Mouse (Mus musculus) hindbrain, embryonic 16.5 days (tissue): Measurements from ENCODE around the gene Stat5b. TPM values are rescaled to one million over a fixed set of nuclear protein-coding genes. Genes with fewer than 3 reads are reported as not detected.

Experiments
- ATAC-seq: fragments of 200-750 bp; cut with Nextera tagmentation; 2 replicates; pipeline ENCODE4 v1.8.0; 2017; ENCODE audit warnings: moderate TSS enrichment, moderate library complexity
- H3K27ac ChIP-seq: fragments of 300-500 bp; sonication (generic); 2 replicates; pipeline ENCODE4 v1.5.1; 2014; ENCODE audit warnings: low read depth, mild to moderate bottlenecking, control low read depth, low read length, moderate library complexity
- H3K27me3 ChIP-seq: fragments of 300-500 bp; sonication (generic); replicated peaks from 2 replicates; pipeline ENCODE4 v1.6.1; 2014; ENCODE audit warnings: low read length; ENCODE audit not compliant: control insufficient read depth, insufficient read depth
- H3K36me3 ChIP-seq: fragments of 300-500 bp; sonication (generic); 2 replicates; pipeline ENCODE4 v1.6.1; 2014; ENCODE audit warnings: mild to moderate bottlenecking, low read length, moderate library complexity, mixed read lengths; ENCODE audit not compliant: control insufficient read depth, insufficient read depth
- H3K4me1 ChIP-seq: fragments of 300-500 bp; sonication (generic); 2 replicates; pipeline ENCODE4 v1.6.1; 2014; ENCODE audit warnings: low read depth, low read length; ENCODE audit not compliant: control insufficient read depth, insufficient read depth
- H3K4me2 ChIP-seq: fragments of 300-500 bp; sonication (generic); 2 replicates; pipeline ENCODE4 v1.6.1; 2014; ENCODE audit warnings: mild to moderate bottlenecking, low read length, control low read depth, moderate library complexity
- H3K4me3 ChIP-seq: fragments of 300-500 bp; sonication (generic); 2 replicates; pipeline ENCODE4 v1.5.1; 2014; ENCODE audit warnings: mild to moderate bottlenecking, low read length, control low read depth, moderate library complexity
- H3K9ac ChIP-seq: fragments of 300-500 bp; sonication (generic); 2 replicates; pipeline ENCODE4 v1.6.1; 2014; ENCODE audit warnings: low read depth, mild to moderate bottlenecking, control low read depth, low read length, moderate library complexity
- H3K9me3 ChIP-seq: fragments of 300-500 bp; sonication (generic); 2 replicates; pipeline ENCODE4 v1.6.1; 2014; ENCODE audit warnings: mild to moderate bottlenecking, low read length, moderate library complexity; ENCODE audit not compliant: control insufficient read depth
- WGBS: fragments of 180-500 bp; shearing (Covaris S2); extraction: QIAGEN DNeasy Blood & Tissue Kit; methylation state at CpG from one replicate; pipeline ENCODE4 v1.1.7; 2014; 5-methylcytosine and 5-hydroxymethylcytosine counted together
- polyA plus RNA-seq: library from polyadenylated mRNA; unstranded; fragments of >200 nt; fragmentation: Nextera tagmentation; extraction: Ambion mirVana; gene quantifications from 2 replicates; pipeline ENCODE4 v1.2.1, GENCODE M21; 2015

Gene Stat5b
- polyA plus RNA-seq, 1 experiment from 2014 or later: 15.0 TPM

GRCm38 (mm10) chr11:100891256-100892123 is 41.0 kb upstream of the Stat5b start:
- H3K4me2 ChIP-seq: no peak overlapping the region
- H3K9me3 ChIP-seq: no peaks in the 10 kb centered on the region
- no peaks in the 10 kb centered on the region for H3K4me1 ChIP-seq
- H3K9ac ChIP-seq: no peak overlapping the region; the same call in 1 of the 2 replicates
- H3K36me3 ChIP-seq: peaks cover 21% of the 10 kb centered on the region
- no peak overlapping the region; the same call in 1 of the 2 replicates for H3K27ac ChIP-seq
- H3K4me3 ChIP-seq: no peak overlapping the region
- no peak for ATAC-seq
- 67% methylated on average over 15 of the region's 15 CpGs for WGBS
- H3K27me3 ChIP-seq: no peaks in the 10 kb centered on the region

- Histone ChIP-seq H3K27me3 (no peaks in the 10 kb centered on the region), H3K27ac (no peak overlapping the region), H3K4me2 (no peak overlapping the region), H3K9me3 (no peaks in the 10 kb centered on the region), H3K36me3 (peaks cover 25% of the 10 kb centered on the region), H3K4me1 (no peaks in the 10 kb centered on the region), H3K4me3 (no peak overlapping the region), H3K9ac (no peak overlapping the region)
- 69% methylated on average over 6 of the region's 6 CpGs for WGBS
- no peak for ATAC-seq
Measured at GRCm38 (mm10) chr11:100890481-100890880, 40.0 kb upstream of the Stat5b start.

DNA sequence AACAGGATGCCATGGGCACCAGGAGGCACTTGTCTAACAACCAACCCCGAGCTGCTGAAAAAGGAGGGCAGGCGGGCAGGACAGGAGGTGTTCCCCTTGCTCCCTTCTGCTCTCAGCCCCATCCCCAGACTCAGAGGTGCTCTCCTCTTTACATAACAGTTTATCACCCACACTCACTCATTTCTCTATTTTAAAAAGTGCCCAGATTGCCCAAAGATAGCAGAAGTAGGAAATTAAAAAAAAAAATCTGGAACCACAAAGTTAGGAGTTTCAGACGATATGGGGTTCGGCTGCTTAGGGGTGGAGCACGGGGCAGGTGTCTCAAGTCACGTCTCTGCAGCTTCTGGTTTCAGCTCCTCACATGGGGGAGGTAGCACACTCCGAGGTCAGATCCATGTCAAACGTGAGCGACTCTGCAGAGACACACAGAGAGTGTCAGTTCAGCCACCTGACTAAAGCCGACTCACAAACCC is 37.9 kb upstream of the Stat5b start:
- Histone ChIP-seq H3K9me3 (no peaks in the 10 kb centered on the region), H3K4me2 (no peak overlapping the region), H3K4me1 (no peaks in the 10 kb centered on the region), H3K27ac (no peak overlapping the region), H3K36me3 (peaks cover 25% of the 10 kb centered on the region), H3K4me3 (no peak overlapping the region), H3K9ac (no peak overlapping the region), H3K27me3 (no peaks in the 10 kb centered on the region)
- 74% methylated on average over 10 of the region's 10 CpGs for WGBS
- no peak for ATAC-seq

- 81% methylated on average over 3 of the region's 3 CpGs for WGBS
- no peaks in the 10 kb centered on the region for H3K27me3 ChIP-seq
- no peak overlapping the region for H3K9ac ChIP-seq
- H3K36me3 ChIP-seq: peaks cover 19% of the 10 kb centered on the region
- H3K27ac ChIP-seq: no peak overlapping the region
- H3K4me3 ChIP-seq: no peak overlapping the region
- no peak for ATAC-seq
- no peak overlapping the region for H3K4me2 ChIP-seq
- no peaks in the 10 kb centered on the region for H3K4me1 ChIP-seq
- H3K9me3 ChIP-seq: no peaks in the 10 kb centered on the region
Measured at GRCm38 (mm10) chr11:100887764-100888163, 37.2 kb upstream of the Stat5b start.

- WGBS: 88% methylated on average over 4 of the region's 4 CpGs
- Histone ChIP-seq H3K27me3 (no peaks in the 10 kb centered on the region), H3K36me3 (peaks cover 15% of the 10 kb centered on the region)
Measured at GRCm38 (mm10) chr11:100887236-100887635, 36.7 kb upstream of the Stat5b start.

GRCm38 (mm10) chr11:100886188-100886740 is 35.7 kb upstream of the Stat5b start:
- Histone ChIP-seq H3K4me1 (no peaks in the 10 kb centered on the region), H3K9me3 (no peaks in the 10 kb centered on the region), H3K4me3 (no peak overlapping the region), H3K27me3 (no peaks in the 10 kb centered on the region), H3K4me2 (no peak overlapping the region), H3K27ac (no peak overlapping the region), H3K36me3 (peaks cover 15% of the 10 kb centered on the region), H3K9ac (no peak overlapping the region)
- ATAC-seq: no peak
- 74% methylated on average over 8 of the region's 8 CpGs for WGBS

More at GRCm38 (mm10) chr11:100887236-100887635, 36.7 kb upstream of the Stat5b start:
- no peak for ATAC-seq
- no peak overlapping the region for H3K27ac ChIP-seq
- H3K9ac ChIP-seq: no peak overlapping the region
- no peaks in the 10 kb centered on the region for H3K4me1 ChIP-seq
- H3K9me3 ChIP-seq: no peaks in the 10 kb centered on the region
- H3K4me3 ChIP-seq: no peak overlapping the region
- H3K4me2 ChIP-seq: no peak overlapping the region

- Histone ChIP-seq H3K9me3 (no peaks in the 10 kb centered on the region), H3K4me1 (no peaks in the 10 kb centered on the region), H3K9ac (no peak overlapping the region), H3K27ac (no peak overlapping the region), H3K4me2 (no peak overlapping the region), H3K4me3 (no peak overlapping the region), H3K27me3 (no peaks in the 10 kb centered on the region), H3K36me3 (peaks cover 15% of the 10 kb centered on the region)
- ATAC-seq: no peak
Measured at GRCm38 (mm10) chr11:100885472-100885871, 34.9 kb upstream of the Stat5b start.

- H3K4me2 ChIP-seq: no peak overlapping the region
- no peak overlapping the region for H3K27ac ChIP-seq
- H3K9me3 ChIP-seq: no peaks in the 10 kb centered on the region
- H3K36me3 ChIP-seq: peaks cover 13% of the 10 kb centered on the region
- H3K4me1 ChIP-seq: no peaks in the 10 kb centered on the region
- WGBS: 91% methylated on average over 10 of the region's 10 CpGs
- ATAC-seq: no peak
- H3K4me3 ChIP-seq: no peak overlapping the region
- no peak overlapping the region for H3K9ac ChIP-seq
- H3K27me3 ChIP-seq: no peaks in the 10 kb centered on the region
Measured at GRCm38 (mm10) chr11:100883640-100884039, 33.1 kb upstream of the Stat5b start.

- 86% methylated on average over 15 of the region's 15 CpGs for WGBS
- no peaks in the 10 kb centered on the region; the same call in 1 of the 2 replicates for H3K27me3 ChIP-seq
- no peak for ATAC-seq
- no peaks in the 10 kb centered on the region for H3K36me3 ChIP-seq
- H3K9me3 ChIP-seq: no peaks in the 10 kb centered on the region
- H3K4me1 ChIP-seq: no peaks in the 10 kb centered on the region
- no peak overlapping the region for H3K4me2 ChIP-seq
- H3K27ac ChIP-seq: no peak overlapping the region
- no peak overlapping the region for H3K9ac ChIP-seq
- no peak overlapping the region for H3K4me3 ChIP-seq
Measured at GRCm38 (mm10) chr11:100879321-100880078, 29.0 kb upstream of the Stat5b start.
